Mouse (Mus musculus) megakaryocyte, embryonic 14.5 days (primary cell): ENCODE data around the gene Ociad2. TPM values are rescaled to one million over a fixed set of nuclear protein-coding genes. Genes with fewer than 3 reads are reported as not detected.

ENCODE experiments used
- H3K27me3 ChIP-seq: replicated peaks from 2 replicates; pipeline ENCODE3; 2012; ENCODE audit warnings: inconsistent platforms
- H3K36me3 ChIP-seq: replicated peaks from 2 replicates; pipeline ENCODE3; 2012; ENCODE audit warnings: low read length, inconsistent platforms, mixed read lengths
- H3K4me1 ChIP-seq: 2 replicates; pipeline ENCODE4 v1.6.1; 2012; ENCODE audit warnings: inconsistent platforms
- H3K4me3 ChIP-seq: replicated peaks from 2 replicates; pipeline ENCODE3; 2012; ENCODE audit warnings: moderate library complexity, mild to moderate bottlenecking, inconsistent platforms
- H3K9me3 ChIP-seq: 2 replicates; pipeline ENCODE4 v1.6.1; 2012; ENCODE audit warnings: inconsistent platforms
- FLI1 ChIP-seq: IDR thresholded peaks from 2 replicates; pipeline ENCODE4 v1.6.1; 2012; ENCODE audit warnings: low read length, inconsistent platforms, mixed read lengths
- GATA1 ChIP-seq: IDR thresholded peaks from 3 replicates; pipeline ENCODE4 v1.6.1; 2012; ENCODE audit warnings: mixed read lengths, low read length, inconsistent platforms, borderline replicate concordance
- polyA plus RNA-seq: library from polyadenylated mRNA; stranded (reverse); fragments of >175 nt; gene quantifications from 2 replicates; pipeline ENCODE4 v1.2.3, GENCODE M21; 2012; ENCODE audit warnings: low replicate concordance; ENCODE audit not compliant: insufficient read depth

Gene Ociad2
- polyA plus RNA-seq, 1 experiment: 0.75 TPM

DNA sequence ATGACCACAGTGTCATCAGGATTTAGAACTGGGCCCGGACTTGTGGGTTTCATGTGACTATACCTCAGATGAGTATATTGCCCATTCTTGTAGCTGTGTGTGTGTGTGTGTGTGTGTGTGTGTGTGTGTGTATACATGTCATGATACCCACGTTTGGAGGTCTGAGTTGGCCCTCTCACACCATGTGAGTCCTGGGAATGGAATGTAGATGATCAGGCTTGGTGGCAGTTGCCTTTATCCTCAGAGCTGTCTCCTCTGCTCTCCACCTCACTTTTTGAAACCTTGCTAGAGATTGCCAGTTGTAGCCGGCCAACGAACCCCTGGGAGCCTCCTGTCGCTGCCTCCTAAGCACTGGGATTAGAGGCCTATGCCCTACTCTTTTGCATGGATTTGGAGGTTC is 31.8 kb upstream of the Ociad2 start:
- H3K4me1 ChIP-seq: peaks cover 13% of the 10 kb centered on the region
- TF ChIP-seq GATA1 (no peak), FLI1 (no peak)
- peaks cover 27% of the 10 kb centered on the region for H3K27me3 ChIP-seq
- no peaks in the 10 kb centered on the region for H3K36me3 ChIP-seq
- H3K4me3 ChIP-seq: no peak overlapping the region
- peaks cover 10% of the 10 kb centered on the region for H3K9me3 ChIP-seq

GRCm38 (mm10) chr5:73369731-73370130 is 28.9 kb upstream of the Ociad2 start:
- H3K36me3 ChIP-seq: no peaks in the 10 kb centered on the region
- peaks cover 19% of the 10 kb centered on the region for H3K27me3 ChIP-seq
- H3K4me1 ChIP-seq: peaks cover 22% of the 10 kb centered on the region
- no peak for TF ChIP-seq GATA1
- no peak for TF ChIP-seq FLI1
- no peak overlapping the region for H3K4me3 ChIP-seq
- H3K9me3 ChIP-seq: peaks cover 13% of the 10 kb centered on the region

DNA sequence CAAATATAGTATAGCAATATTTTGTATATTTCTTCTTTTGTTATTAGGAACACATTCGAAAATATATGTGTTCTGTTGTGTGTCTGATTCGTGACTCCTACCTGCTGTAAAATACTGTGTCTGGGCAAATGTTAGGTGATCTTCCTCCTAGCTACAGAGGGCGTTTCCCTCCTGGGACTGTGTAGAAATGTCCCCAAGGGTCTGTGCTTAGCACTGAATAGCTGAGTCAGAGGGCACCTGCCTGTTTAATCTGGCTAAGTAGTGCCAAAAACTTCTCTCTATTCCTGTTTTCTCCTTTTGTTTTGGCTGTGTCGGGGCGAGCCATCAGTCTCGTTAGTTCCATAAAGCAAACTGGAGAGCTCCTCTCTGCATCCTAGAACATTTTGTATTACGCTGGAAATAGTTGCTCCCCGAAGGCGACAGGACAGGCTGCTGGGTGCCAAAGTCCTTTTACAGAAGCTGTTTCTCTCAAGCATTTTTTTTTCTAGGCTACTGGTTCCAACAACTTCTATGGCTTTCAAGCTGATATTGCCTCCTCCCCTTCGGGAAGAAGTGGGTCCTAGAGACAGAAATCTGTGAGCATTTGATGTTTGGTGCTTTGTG is 28.1 kb upstream of the Ociad2 start:
- no peak overlapping the region for H3K4me3 ChIP-seq
- H3K27me3 ChIP-seq: peaks cover 18% of the 10 kb centered on the region
- peaks cover 13% of the 10 kb centered on the region for H3K9me3 ChIP-seq
- TF ChIP-seq GATA1 (no peak), FLI1 (no peak)
- no peaks in the 10 kb centered on the region for H3K36me3 ChIP-seq
- peaks cover 30% of the 10 kb centered on the region for H3K4me1 ChIP-seq

GRCm38 (mm10) chr5:73367906-73368305 is 27.1 kb upstream of the Ociad2 start:
- TF ChIP-seq GATA1 (no peak), FLI1 (no peak)
- Histone ChIP-seq H3K4me3 (no peak overlapping the region), H3K4me1 (peaks cover 36% of the 10 kb centered on the region), H3K9me3 (peaks cover 13% of the 10 kb centered on the region), H3K27me3 (peaks cover 15% of the 10 kb centered on the region), H3K36me3 (no peaks in the 10 kb centered on the region)

GRCm38 (mm10) chr5:73364107-73364864 is 23.5 kb upstream of the Ociad2 start:
- TF ChIP-seq FLI1 (no peak), GATA1 (no peak)
- Histone ChIP-seq H3K9me3 (peaks cover 13% of the 10 kb centered on the region), H3K36me3 (no peaks in the 10 kb centered on the region), H3K27me3 (peaks cover 27% of the 10 kb centered on the region), H3K4me3 (no peak overlapping the region), H3K4me1 (peaks cover 44% of the 10 kb centered on the region)

DNA sequence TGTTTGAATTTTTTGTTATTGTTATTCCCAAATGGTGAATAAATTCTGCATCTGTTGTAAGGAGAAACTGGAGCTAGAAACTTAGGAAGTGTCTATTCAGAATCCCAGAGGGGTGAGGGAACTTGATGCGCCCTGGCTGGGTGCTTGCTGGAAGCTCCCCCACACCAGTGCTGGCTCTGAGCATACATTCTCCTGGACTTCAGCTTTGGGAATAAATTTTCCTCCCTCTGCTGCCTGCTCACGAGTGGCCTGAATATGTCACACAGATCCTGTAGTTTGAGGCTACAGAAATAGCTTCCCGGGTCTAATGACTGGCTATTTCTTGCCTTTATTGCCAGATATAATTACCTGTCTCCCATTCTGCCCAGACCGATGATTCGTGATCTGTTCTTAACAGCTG is 22.0 kb upstream of the Ociad2 start:
- TF ChIP-seq FLI1: no peak
- TF ChIP-seq GATA1: no peak
- peaks cover 40% of the 10 kb centered on the region for H3K4me1 ChIP-seq
- H3K36me3 ChIP-seq: no peaks in the 10 kb centered on the region
- H3K4me3 ChIP-seq: no peak overlapping the region
- H3K27me3 ChIP-seq: peaks cover 31% of the 10 kb centered on the region
- peaks cover 5% of the 10 kb centered on the region for H3K9me3 ChIP-seq

GRCm38 (mm10) chr5:73362338-73362737 is 21.5 kb upstream of the Ociad2 start:
- Histone ChIP-seq H3K36me3 (no peaks in the 10 kb centered on the region), H3K27me3 (peaks cover 28% of the 10 kb centered on the region), H3K4me1 (peaks cover 37% of the 10 kb centered on the region), H3K9me3 (peaks cover under 1% of the 10 kb centered on the region; the same call in 1 of the 2 replicates), H3K4me3 (no peak overlapping the region)
- no peak for TF ChIP-seq FLI1
- no peak for TF ChIP-seq GATA1

DNA sequence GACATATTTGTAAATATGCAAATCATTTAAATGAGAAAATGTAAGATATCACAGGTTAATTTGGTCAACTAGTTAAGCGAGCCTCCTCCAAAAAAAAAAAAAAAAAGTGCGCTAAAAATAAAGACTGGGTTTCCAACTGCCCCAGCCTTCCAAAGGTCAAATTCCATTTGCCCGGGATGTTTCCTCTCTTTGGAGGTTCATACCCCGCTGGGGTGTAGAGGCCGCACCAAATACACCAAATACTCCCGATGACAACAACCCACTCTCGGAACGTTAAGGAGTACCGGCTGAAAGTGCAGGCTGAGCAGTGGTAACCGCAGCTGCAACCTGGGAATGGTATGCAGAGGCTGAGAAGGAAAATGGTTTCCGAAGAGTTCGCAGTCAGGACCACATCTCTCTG is 19.4 kb upstream of the Ociad2 start:
- no peak for TF ChIP-seq GATA1
- no peak for TF ChIP-seq FLI1
- H3K27me3 ChIP-seq: peaks cover 32% of the 10 kb centered on the region
- no peaks in the 10 kb centered on the region for H3K9me3 ChIP-seq
- no peak overlapping the region for H3K4me3 ChIP-seq
- peaks cover 29% of the 10 kb centered on the region for H3K4me1 ChIP-seq
- H3K36me3 ChIP-seq: no peaks in the 10 kb centered on the region

DNA sequence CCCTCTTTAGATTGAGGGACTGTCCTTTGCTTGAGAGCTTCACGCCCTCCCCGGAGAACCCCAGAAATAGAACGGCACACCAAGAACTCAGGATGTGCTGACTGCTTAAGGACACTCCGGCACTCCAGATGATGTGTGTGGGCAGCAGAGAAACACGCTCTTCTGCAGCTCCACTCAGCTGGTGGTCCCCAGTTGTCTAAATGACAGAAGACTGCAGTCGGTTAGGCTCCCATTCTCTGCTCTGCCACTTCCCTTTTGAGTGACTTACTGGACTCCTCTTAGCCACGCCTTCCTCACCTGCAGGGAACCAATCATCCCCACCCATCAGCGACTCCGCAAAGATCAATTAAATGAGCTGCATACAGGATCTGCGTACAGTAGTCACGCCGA is 18.9 kb upstream of the Ociad2 start:
- no peaks in the 10 kb centered on the region for H3K9me3 ChIP-seq
- peaks cover 27% of the 10 kb centered on the region for H3K4me1 ChIP-seq
- TF ChIP-seq GATA1: no peak
- TF ChIP-seq FLI1: no peak
- H3K27me3 ChIP-seq: peaks cover 32% of the 10 kb centered on the region
- H3K4me3 ChIP-seq: no peak overlapping the region
- no peaks in the 10 kb centered on the region for H3K36me3 ChIP-seq

GRCm38 (mm10) chr5:73359134-73359751 is 18.4 kb upstream of the Ociad2 start:
- H3K4me1 ChIP-seq: peaks cover 22% of the 10 kb centered on the region
- H3K4me3 ChIP-seq: no peak overlapping the region
- no peaks in the 10 kb centered on the region for H3K9me3 ChIP-seq
- no peak for TF ChIP-seq GATA1
- TF ChIP-seq FLI1: no peak
- no peaks in the 10 kb centered on the region for H3K36me3 ChIP-seq
- H3K27me3 ChIP-seq: peaks cover 37% of the 10 kb centered on the region
